Mouse (Mus musculus) T-helper 17 cell (primary cell): Measurements from ENCODE around the gene Alg14.

Experiments
- in situ Hi-C, 2 experiments: fragments of 300-600 bp; cut with MboI, MseI; formaldehyde crosslinking; loops; 1 replicate in 1 of 2; 2 replicates in 1 of 2; pipeline ENCODE4 v1.15.1; 2025; ENCODE audit warnings: high pct_unique_total_duplicates in 2 of 2

Alg14 gene

GRCm38 (mm10) chr3:121396561-121396960 lies 105.0 kb downstream of the Alg14 start:
- in situ Hi-C loops = no loop called here

- in situ Hi-C loops = no loop called here
These were observed 105.4 kb downstream of the Alg14 start for GRCm38 (mm10) chr3:121397007-121397406.

GRCm38 (mm10) chr3:121401384-121401783 lies 109.8 kb downstream of the Alg14 start:
- in situ Hi-C loops = no loop called here

GRCm38 (mm10) chr3:121402096-121402495 lies 110.5 kb downstream of the Alg14 start:
- in situ Hi-C loops = no loop called here

GRCm38 (mm10) chr3:121403449-121403848 lies 111.9 kb downstream of the Alg14 start:
- in situ Hi-C loops = no loop called here

- in situ Hi-C loops = no loop called here
These were observed 113.5 kb downstream of the Alg14 start for GRCm38 (mm10) chr3:121405101-121405500.

GRCm38 (mm10) chr3:121407417-121407816 lies 115.8 kb downstream of the Alg14 start:
- in situ Hi-C loops = no loop called here

- in situ Hi-C loops = no loop called here
These were observed 116.8 kb downstream of the Alg14 start for GRCm38 (mm10) chr3:121408386-121408785.

- in situ Hi-C loops = loop anchor here in 1 of 2 experiments (10.0 kb wide), 1 partner anchor 1853 kb away; the partner anchor contains the start of gene Sec24d
These were observed 119.9 kb downstream of the Alg14 start for GRCm38 (mm10) chr3:121411450-121411849.
